Mouse (Mus musculus): ENCODE measurements at regions not wholly inside any gene's neighbourhood (a gene's known extent, or its start where the extent isn't known, plus 50 kb on each side); places are given as distances from the start of the nearest gene placed in this dataset.
"Not testable (repeated sequence)": the region's sequence is repeated elsewhere in the genome, so short reads cannot be mapped to it uniquely, and the experiment has no call there.

DNA sequence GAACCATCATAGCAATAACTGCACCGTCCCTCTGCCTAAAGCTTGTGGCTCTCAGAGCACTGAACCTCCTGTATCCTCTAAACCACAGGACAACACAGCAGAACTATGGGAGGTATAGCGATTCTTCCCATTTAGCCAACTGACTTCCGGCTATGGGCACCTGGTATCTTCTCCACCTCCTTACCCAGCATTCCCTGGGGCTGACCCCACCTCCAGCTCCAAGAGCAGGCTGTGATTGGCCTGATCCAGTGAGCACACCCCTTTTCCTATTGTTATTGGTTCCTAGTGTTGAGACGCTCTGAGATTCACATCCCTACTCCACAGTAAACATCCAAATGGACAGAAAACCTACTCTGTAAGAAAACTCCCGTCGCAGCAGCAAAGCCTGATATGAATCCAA lies 236.7 kb downstream of the Prex1 start:
- DNase-seq (ENCODE audit: low read depth in 1 of 2, low spot score in 2 of 2), result no peak

DNA sequence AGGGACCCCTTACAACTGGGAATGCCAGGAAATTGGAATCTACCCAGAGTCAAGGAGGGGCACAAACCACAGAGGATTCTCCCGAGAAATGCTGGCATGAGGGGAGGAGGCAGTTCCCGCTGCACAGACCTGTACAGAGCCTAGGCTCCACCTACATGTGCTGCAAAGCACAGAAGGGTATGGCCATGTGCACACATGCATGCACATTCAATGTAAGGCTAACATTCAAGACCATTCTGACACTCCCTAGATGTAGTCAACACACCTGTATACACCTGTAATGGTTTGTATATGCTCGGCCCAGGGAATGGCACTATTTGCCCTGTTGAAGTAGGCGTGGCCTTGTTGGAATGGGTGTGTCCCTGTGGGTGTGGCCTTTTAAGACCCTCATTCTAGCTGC lies 238.0 kb downstream of the Prex1 start:
- no peak for DNase-seq (ENCODE audit: low read depth in 1 of 2, low spot score in 2 of 2)

DNA sequence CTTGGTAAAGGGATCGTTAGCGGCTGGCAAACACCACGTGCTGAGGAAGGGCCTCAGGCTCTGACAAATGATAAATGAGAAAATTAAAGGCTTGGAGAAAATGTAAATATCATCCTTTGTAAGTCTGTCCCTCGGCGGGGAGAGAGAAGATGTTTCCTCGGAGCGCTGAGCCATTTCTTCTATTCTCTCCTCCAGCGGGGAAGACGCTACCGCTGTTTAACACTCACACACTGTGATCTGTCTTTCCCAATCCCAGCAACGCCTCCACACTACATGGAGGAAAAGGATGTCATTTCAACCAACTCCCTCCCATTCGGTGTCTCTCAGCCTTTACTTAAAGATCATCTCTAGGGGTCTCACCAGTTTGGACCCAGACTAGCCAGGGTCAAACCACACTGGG lies 239.0 kb downstream of the Prex1 start:
- no peak for DNase-seq (ENCODE audit: low read depth in 1 of 2, low spot score in 2 of 2)

DNA sequence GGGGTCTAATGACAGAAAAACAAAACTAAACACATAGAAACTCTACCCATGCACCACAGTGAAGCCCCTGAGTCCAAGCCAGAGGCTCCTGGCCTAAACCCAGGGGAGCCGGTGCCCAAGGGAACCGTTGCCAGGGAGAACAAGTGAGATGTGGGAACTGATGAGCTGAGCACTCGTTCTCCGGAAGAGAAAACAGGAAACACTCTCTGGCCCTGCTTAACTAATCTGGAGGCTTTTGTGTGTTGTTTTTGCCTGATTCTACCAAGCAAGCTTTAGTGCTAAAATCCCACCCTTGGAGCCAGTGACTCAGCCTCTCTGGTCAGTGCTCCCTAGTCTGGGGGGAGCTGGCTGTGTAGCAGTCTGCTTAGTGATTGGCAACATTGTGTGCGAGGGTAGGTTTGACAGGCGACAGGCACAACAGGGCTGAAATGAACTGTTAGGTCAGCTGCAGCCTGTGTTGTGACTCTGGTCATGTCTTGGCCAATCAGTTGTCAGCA lies 242.3 kb downstream of the Prex1 start:
- no peak for DNase-seq (ENCODE audit: low read depth in 1 of 2, low spot score in 2 of 2)

DNA sequence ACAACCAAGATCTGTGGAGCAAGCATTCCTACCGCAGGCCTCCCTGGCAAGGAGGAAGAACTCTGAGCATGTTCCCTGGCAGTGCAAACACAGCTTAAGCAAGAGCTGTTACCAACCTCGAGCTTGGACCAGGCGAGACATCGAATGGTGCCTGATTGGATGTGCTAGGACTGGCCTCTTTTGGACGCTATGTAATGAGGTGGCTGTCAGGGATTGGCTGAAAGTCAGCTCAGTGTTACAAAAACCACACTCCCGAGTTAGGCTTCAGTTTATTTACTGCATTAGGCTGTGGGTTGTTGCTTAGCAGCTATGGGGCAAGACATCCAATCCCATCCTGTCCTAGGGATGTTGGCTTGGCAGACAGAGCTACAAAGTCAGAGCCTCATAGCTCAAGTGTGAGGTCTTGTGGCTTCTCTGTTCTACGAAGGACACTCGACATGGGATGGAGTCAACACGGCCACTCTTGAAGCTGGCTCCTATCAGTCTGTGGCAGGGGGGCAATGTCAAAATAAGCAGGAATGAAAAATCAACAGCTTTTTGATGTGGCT lies 244.5 kb downstream of the Prex1 start:
- no peak for DNase-seq (ENCODE audit: low read depth in 1 of 2, low spot score in 2 of 2)

DNA sequence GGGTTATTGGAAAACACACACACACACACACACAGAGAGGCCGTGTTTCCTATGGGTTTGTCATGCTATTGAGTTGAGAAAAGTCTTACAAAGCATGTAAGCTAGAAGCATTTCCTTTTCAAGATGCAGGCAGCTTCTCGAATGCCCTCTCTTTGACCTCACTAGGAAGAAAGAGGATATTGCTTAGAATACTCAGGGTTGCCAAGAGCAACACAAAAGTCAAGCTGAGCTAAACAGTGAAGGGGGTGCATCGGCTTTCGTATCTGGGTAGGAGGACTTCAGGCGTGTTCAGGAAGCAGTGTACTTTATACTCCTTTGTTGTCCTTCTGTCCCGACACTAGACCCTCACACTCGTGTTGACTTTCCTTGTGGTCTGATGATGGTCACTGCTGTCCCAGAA lies 246.5 kb downstream of the Prex1 start:
- DNase-seq (ENCODE audit: low read depth in 1 of 2, low spot score in 2 of 2), result peak in 1 of 2 experiments; percentile 30

DNA sequence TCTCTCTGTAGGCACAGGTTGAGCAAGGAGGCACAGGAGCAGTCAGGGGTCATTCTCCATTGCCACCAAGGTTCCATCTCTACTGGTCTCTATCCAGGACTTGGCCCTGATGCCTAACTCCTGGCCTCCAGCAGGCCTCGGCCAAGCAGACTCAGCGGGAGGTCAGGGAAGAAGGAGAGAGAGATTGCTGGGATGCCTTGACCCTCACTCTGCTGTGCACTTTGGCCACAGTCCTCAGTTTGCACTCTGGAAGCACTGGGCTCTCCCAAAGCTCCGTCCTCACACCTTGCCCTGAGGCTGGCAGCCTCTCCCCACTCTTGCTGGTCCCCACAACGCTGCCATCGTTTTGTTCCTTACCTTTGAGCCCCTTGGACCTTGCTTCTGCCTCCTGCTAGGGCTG lies 248.1 kb downstream of the Prex1 start:
- no peak for DNase-seq (ENCODE audit: low read depth in 1 of 2, low spot score in 2 of 2)

DNA sequence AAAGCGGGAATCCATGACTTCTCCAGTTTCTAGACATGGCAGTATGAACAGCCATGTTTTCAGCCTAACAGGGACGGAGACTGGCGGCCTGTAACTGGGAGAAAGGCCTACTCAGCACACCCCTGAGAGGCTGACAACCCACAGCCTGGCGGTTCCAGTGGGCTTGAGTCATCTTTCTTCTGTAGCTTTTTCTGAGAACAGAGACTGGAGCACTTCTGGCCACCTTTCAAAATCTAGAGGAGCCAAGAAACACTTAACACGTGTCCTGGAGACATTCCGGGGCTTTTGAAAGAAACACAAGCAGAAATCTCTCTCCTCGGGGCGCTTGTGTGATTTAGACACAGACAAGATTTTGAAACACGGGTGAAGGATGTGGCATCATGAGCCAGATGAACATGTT lies 250.1 kb downstream of the Prex1 start:
- no peak for DNase-seq (ENCODE audit: low read depth in 1 of 2, low spot score in 2 of 2)

DNA sequence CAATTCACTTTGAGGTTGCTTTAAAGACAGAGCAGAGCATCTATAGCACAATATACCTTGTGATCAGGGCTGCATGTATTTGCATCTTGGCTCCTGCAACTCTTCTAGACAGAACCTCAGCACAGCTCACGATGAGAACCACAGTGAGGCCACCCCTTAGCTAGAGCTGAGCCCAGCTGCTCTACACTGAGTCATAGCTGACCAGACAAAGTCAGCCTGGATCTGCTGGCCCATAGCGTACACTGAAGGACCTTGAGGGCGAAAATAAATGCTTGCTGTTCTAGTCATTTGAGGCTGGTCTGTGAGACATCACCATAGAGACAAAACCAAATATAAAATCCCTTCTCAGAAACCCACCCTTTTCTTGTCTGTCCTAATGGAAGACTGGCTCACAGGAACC lies 251.7 kb downstream of the Prex1 start:
- DNase-seq (ENCODE audit: low read depth in 1 of 2, low spot score in 2 of 2), result no peak

DNA sequence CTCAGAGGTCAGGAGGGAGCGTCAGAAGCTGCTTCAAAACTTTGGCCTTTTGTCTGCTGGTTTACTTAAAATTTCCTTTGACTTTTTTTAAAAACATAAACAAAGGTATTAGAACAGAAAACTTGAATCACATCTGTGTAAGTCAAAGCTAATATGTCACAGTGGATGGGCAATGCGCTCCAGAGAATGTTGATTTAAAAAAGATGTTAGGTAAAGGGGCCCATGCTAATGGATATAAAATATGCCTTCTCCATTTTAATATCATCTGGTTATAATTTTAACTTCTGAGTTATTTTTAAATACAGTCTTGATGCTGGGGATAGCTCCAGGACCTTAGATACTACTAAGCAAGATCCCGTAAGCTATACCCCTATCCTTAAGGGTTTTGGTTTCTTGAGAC lies 252.5 kb downstream of the Prex1 start:
- no peak for DNase-seq (ENCODE audit: low read depth in 1 of 2, low spot score in 2 of 2)

DNA sequence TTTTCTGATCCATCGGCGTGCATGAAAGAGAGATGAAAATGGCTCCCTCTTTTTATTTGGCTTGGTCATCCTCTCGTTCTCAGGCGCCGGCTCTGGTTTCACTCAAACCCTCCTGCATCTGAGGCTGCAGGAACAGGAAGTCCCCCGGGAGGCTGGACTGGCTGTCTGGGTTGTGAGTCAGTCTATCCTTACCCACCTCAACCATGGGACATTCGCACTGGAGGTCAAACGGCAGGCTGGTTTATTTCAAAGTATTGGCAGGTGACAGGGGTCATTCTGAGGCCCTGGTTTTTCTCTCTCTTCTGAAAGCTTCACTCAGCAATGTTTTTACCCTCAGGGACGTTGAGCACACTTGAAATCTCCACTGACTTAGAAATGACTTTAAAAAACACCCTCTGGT lies 253.7 kb downstream of the Prex1 start:
- peak in 1 of 2 experiments; percentile 37 for DNase-seq (ENCODE audit: low read depth in 1 of 2, low spot score in 2 of 2)

DNA sequence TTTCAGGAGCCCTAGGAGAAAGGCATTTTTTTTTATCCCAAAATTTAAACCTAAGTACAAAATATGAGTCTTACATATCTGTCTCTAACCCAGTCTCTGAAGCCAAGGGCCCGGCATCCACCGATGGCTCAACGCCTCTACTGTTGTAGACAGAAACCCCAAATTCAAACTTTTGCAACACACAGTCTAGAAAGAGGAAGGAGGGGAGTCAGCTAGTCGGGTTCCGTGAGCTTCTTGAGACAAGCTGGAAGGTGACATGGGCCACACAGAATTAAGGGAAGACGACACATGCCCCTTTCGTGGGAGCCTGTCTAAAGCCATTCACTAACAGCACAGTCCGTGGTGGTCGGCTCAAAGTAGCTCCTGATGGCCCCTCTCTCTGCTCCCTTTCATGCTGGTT lies 254.7 kb downstream of the Prex1 start:
- peak in 1 of 2 experiments; percentile 47 for DNase-seq (ENCODE audit: low read depth in 1 of 2, low spot score in 2 of 2)

DNA sequence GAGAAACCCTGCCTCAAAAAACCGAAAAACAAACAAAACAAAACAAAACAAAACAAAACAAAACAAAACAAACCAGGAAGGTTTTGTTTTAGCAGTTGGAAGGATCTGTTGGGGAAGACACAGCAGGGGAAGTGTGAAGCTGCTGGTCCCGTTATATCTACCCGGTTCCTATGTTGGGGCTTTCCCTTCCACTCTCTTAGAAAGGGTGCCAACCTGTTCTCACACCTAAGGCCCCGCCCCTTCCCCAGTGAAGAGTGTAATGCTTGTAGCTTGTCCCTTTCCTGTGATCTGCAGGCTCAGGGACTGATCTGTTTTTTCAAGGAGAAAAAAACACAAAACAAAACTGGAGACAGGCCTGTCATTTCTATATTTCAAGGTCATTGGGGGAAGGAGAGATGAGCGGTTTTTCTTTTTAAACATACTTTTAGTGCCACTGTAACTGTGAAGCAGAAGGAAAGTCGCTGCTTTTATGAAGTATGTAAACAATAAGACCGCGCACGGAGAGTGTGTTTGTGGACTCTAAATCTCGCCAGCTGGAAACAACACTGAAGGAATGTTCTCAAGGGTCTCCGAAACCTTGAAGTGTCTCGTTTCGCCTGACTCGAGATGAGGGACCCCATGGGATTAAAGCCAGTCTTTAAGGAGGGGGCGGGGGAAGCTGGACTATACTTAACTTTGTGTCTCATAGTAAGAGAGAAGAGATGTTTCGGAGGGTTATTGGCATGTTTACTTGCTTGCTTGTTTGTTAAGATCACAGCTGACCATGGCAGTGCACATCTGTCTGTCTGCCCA lies 256.1 kb downstream of the Prex1 start:
- no peak for DNase-seq (ENCODE audit: low read depth in 1 of 2, low spot score in 2 of 2)

DNA sequence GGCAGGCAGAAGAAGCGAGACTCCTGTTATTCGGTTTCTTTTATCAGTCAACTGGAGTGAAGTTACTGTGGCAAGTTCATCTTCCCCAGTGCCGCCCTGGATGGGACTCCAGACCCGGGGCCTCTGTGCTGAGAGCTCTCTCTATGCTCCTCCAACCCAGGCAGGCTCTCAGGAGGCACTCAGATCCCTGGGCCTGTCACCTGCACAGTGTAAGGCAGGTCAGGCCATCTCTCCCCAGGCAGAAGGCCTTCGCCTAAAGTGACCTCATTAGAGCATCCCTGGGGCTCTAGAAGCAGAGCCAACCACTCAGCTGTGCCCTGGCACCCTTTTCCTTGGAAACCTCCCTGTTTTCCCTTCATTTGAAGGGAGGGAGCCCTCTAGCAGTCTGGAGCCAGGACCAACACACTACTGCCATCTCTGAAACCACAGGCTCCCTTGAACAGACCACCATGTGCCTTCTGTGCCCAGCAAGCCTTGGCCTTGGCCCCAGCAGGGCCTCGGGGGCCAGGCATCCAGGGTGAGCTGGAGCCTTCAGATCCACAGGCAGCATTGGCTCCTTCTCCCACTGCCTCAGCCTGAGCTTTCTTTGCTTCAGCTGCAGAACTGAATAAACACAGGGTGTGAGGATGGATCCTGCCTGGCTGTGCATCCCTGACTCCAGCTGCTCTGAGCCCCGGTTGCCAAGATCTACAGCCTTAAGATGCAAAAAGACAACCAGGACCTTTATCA lies 259.3 kb downstream of the Prex1 start:
- DNase-seq (ENCODE audit: low read depth in 1 of 2, low spot score in 2 of 2), result not testable (repeated sequence)

DNA sequence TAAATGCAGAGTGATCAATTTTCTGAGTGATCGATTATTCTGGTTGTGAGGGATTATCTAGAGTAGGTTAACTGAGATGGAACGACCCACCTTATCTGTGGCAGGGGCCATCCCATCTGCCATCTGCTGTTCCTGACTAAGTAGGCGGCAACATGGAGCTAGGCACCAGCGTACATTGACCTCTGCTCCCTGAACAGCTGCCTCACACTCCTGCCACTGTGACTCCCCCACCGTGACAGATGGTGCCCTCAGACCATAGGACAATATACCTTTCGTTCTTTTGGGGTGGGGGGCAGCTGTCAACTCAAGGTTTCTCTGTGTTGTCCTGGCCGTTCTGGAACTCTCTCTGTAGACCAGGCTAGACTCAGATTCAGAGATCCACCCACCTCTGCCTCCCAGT lies 262.7 kb downstream of the Prex1 start:
- DNase-seq (ENCODE audit: low read depth in 1 of 2, low spot score in 2 of 2), result no peak

DNA sequence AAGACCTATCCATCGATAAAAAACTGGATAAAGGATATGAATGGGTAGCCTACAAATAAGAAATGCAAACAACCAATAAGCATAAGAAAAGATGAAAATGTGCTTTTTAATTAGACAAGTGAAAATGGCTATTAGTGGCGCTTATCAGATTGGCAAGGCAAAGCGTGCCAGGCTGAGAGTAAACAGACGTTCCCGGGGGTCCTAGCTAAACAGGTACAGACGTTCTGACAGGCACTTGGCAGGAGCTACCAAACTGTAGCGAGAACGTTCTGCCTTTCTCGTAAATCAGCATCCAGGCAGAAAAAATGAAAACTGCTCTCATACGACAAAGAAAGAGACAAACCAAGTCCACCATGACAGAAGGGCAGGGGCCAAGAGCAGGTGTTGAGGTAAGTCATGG lies 263.3 kb downstream of the Prex1 start:
- no peak for DNase-seq (ENCODE audit: low read depth in 1 of 2, low spot score in 2 of 2)

DNA sequence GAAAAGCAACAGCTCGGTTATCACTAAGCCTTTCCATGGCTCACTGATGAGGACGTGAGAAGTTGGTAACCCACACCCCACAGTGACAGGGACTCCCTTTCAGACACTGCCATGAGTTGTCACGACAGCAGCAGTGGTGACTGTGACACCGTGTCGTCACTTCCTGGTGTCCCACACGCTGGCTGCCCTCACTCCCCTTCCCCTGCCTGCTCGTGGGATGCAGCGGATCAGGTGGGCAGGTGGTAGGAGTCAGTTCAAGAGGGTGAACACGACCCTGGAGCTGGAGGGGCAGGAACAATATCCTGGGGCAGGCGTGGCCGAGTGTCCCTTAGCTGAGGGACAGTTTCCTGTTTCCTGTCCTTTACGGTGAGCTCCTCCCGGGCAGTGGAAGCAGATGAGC lies 264.9 kb downstream of the Prex1 start:
- DNase-seq (ENCODE audit: low read depth in 1 of 2, low spot score in 2 of 2), result no peak

DNA sequence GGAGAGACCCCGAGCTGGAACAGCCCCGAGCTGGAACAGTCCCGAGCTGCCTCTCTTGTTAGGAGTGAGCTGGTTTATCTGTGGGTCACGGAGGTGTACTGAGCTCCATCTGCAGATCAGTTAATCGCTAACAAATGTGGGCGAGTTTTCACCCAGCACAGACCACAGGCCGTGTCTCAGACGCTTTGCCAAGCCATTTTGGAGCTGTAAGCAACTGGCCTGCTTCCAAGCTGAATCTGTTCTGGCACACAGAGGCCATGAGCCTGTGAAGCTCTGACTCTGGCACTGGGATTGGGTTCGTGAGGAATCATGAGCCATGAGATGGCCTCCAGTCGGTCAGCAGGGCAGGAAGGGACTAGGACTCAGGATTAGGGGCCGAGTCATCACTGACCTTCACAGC lies 265.5 kb downstream of the Prex1 start:
- DNase-seq (ENCODE audit: low read depth in 1 of 2, low spot score in 2 of 2), result no peak

DNA sequence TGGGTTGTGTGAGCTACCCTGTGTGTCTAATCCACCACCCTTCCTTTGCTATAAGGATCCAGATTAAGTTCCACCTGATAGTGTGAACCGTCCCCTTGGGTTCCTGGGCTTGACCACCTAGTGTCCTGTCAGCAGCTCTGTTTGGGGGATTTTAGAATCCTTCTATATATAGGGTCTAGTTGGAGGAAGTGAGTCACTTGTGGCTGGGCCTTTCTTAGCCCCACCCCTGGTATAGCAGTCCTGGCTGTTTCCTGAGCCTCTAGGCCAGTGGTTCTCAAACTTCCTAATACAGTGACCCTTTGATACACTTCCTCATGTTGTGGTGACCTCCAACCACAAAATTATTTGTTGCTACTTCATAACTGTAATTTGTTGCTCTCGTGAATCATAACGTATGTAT lies 267.1 kb downstream of the Prex1 start:
- DNase-seq (ENCODE audit: low read depth in 1 of 2, low spot score in 2 of 2), result peak; percentile 67 to 77

DNA sequence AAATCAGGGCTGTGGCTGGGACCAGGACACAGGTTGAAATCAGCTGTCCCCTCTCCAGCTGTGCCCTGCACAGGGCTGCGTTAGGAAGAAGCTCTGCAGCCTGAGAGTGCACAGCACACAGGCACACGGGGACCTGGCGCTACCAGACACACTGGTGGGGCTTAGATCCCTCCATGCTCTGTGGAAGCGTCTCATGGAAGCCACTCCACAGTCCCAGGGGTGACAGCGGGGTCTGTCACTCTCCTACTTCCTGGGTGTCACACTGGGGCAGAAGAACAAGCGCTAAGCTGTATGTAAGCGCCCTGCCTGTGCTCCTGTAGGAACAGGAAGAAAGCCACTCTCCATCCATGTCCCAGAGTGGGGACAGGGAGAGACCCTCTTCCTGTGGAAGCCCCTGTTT lies 267.8 kb downstream of the Prex1 start:
- DNase-seq (ENCODE audit: low read depth in 1 of 2, low spot score in 2 of 2), result not testable (repeated sequence)

DNA sequence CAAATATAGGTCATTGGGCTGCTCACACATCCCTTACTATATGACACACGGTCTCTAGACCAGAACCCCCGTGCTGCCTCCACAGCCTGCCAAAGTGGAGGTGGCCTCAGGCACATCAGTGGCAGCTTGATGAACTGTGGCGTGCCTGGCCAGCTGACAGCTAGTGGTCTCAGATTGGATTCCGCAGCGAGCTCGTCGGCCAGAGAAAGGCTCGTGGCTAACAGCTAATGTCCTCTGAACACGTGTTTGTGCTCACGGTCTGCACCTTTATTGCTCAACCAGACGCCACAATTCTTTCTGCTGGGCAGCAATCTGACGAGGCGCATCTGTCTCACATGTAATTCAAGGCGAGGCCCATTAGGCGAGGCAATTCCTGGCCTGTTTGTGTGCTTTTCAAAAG lies 270.6 kb downstream of the Prex1 start:
- no peak for DNase-seq (ENCODE audit: low read depth in 1 of 2, low spot score in 2 of 2)
